Mouse (Mus musculus) neural tube, embryonic 12.5 days (tissue): ENCODE data around the gene Chst11. TPM values are rescaled to one million over a fixed set of nuclear protein-coding genes. Genes with fewer than 3 reads are reported as not detected.

Experiments used
- ATAC-seq: fragments of 200-750 bp; cut with Nextera tagmentation; 2 replicates; pipeline ENCODE4 v1.8.0; 2017; ENCODE audit warnings: low read depth, mild to moderate bottlenecking, moderate TSS enrichment, moderate library complexity; ENCODE audit not compliant: low FRiP score
- H3K27ac ChIP-seq: fragments of 300-500 bp; sonication (generic); 2 replicates; pipeline ENCODE4 v1.5.1; 2016
- H3K27me3 ChIP-seq: fragments of 300-500 bp; sonication (generic); replicated peaks from 2 replicates; pipeline ENCODE4 v1.6.1; 2016; ENCODE audit warnings: mild to moderate bottlenecking
- H3K36me3 ChIP-seq: fragments of 300-500 bp; sonication (generic); 2 replicates; pipeline ENCODE4 v1.6.1; 2016; ENCODE audit warnings: mild to moderate bottlenecking
- H3K4me1 ChIP-seq: fragments of 300-500 bp; sonication (generic); 2 replicates; pipeline ENCODE4 v1.6.1; 2016
- H3K4me2 ChIP-seq: fragments of 300-500 bp; sonication (generic); replicated peaks from 2 replicates; pipeline ENCODE4 v1.6.1; 2016; ENCODE audit warnings: mild to moderate bottlenecking
- H3K4me3 ChIP-seq: fragments of 300-500 bp; sonication (generic); 2 replicates; pipeline ENCODE4 v1.5.1; 2016
- H3K9ac ChIP-seq: fragments of 300-500 bp; sonication (generic); 2 replicates; pipeline ENCODE4 v1.6.1; 2016; ENCODE audit warnings: mild to moderate bottlenecking
- H3K9me3 ChIP-seq: fragments of 300-500 bp; sonication (generic); 2 replicates; pipeline ENCODE4 v1.6.1; 2016; ENCODE audit warnings: mild to moderate bottlenecking
- WGBS: fragments of 180-500 bp; shearing (Covaris S2); methylation state at CpG from one replicate; pipeline ENCODE4 v1.1.7; 2016; 5-methylcytosine and 5-hydroxymethylcytosine counted together
- polyA plus RNA-seq: library from polyadenylated mRNA; unstranded; fragments of >200 nt; fragmentation: Nextera tagmentation; extraction: Ambion mirVana; gene quantifications from 2 replicates; pipeline ENCODE4 v1.2.1, GENCODE M21; 2016

The Chst11 gene
- polyA plus RNA-seq, 1 experiment from 2014 or later: 3.1 TPM

- peaks cover 14% of the 10 kb centered on the region for H3K4me1 ChIP-seq
- H3K9me3 ChIP-seq: no peaks in the 10 kb centered on the region
- H3K27ac ChIP-seq: no peak overlapping the region
- no peak overlapping the region for H3K4me2 ChIP-seq
- no peak overlapping the region for H3K9ac ChIP-seq
- 73% methylated on average over 15 of the region's 15 CpGs for WGBS
- H3K4me3 ChIP-seq: no peak overlapping the region
- no peaks in the 10 kb centered on the region for H3K36me3 ChIP-seq
- H3K27me3 ChIP-seq: no peaks in the 10 kb centered on the region
- ATAC-seq: 0 out of 2 replicates have a peak, but pooled peaks have one; percentile 15
Observed at GRCm38 (mm10) chr10:83181831-83182572, 196.7 kb downstream of the Chst11 start.

GRCm38 (mm10) chr10:83182573-83182960, 197.3 kb downstream of the Chst11 start:
- Histone ChIP-seq H3K36me3 (no peaks in the 10 kb centered on the region), H3K27me3 (no peaks in the 10 kb centered on the region), H3K4me2 (no peak overlapping the region), H3K9ac (no peak overlapping the region), H3K4me3 (no peak overlapping the region), H3K9me3 (no peaks in the 10 kb centered on the region), H3K4me1 (peaks cover 14% of the 10 kb centered on the region), H3K27ac (no peak overlapping the region)
- ATAC-seq: 0 out of 2 replicates have a peak, but pooled peaks have one; percentile 38
- 27% methylated on average over 8 of the region's 8 CpGs for WGBS

- Histone ChIP-seq H3K27me3 (no peaks in the 10 kb centered on the region), H3K9ac (no peak overlapping the region), H3K27ac (no peak overlapping the region), H3K4me2 (no peak overlapping the region), H3K4me3 (no peak overlapping the region), H3K36me3 (no peaks in the 10 kb centered on the region), H3K9me3 (no peaks in the 10 kb centered on the region), H3K4me1 (peaks cover 14% of the 10 kb centered on the region)
- no peak for ATAC-seq
- WGBS: 71% methylated on average over 12 of the region's 12 CpGs
Observed at GRCm38 (mm10) chr10:83183634-83184479, 198.6 kb downstream of the Chst11 start.

GRCm38 (mm10) chr10:83184480-83185069, 199.3 kb downstream of the Chst11 start:
- H3K4me1 ChIP-seq: peaks cover 14% of the 10 kb centered on the region
- no peaks in the 10 kb centered on the region for H3K36me3 ChIP-seq
- no peak overlapping the region for H3K27ac ChIP-seq
- no peak for ATAC-seq
- 84% methylated on average over 7 of the region's 7 CpGs for WGBS
- no peak overlapping the region for H3K4me3 ChIP-seq
- H3K27me3 ChIP-seq: no peaks in the 10 kb centered on the region
- no peak overlapping the region for H3K9ac ChIP-seq
- H3K9me3 ChIP-seq: no peaks in the 10 kb centered on the region
- H3K4me2 ChIP-seq: no peak overlapping the region

- H3K36me3 ChIP-seq: no peaks in the 10 kb centered on the region
- ATAC-seq: no peak
- no peak overlapping the region for H3K27ac ChIP-seq
- H3K27me3 ChIP-seq: no peaks in the 10 kb centered on the region
- H3K4me3 ChIP-seq: no peak overlapping the region
- H3K4me2 ChIP-seq: no peak overlapping the region
- no peaks in the 10 kb centered on the region for H3K9me3 ChIP-seq
- 87% methylated on average over 6 of the region's 6 CpGs for WGBS
- H3K4me1 ChIP-seq: peaks cover 14% of the 10 kb centered on the region
- no peak overlapping the region for H3K9ac ChIP-seq
Observed at GRCm38 (mm10) chr10:83185121-83185520, 199.8 kb downstream of the Chst11 start.

GRCm38 (mm10) chr10:83186167-83186566, 200.9 kb downstream of the Chst11 start:
- Histone ChIP-seq H3K9ac (no peak overlapping the region), H3K4me1 (peaks cover 14% of the 10 kb centered on the region), H3K4me3 (no peak overlapping the region), H3K9me3 (no peaks in the 10 kb centered on the region), H3K36me3 (peaks cover 5% of the 10 kb centered on the region), H3K27ac (no peak overlapping the region), H3K27me3 (no peaks in the 10 kb centered on the region), H3K4me2 (no peak overlapping the region)
- no peak for ATAC-seq
- WGBS: 92% methylated on average over 8 of the region's 8 CpGs

- no peaks in the 10 kb centered on the region for H3K27me3 ChIP-seq
- H3K27ac ChIP-seq: no peak overlapping the region
- peaks cover 9% of the 10 kb centered on the region for H3K36me3 ChIP-seq
- no peak overlapping the region for H3K9ac ChIP-seq
- H3K4me3 ChIP-seq: no peak overlapping the region
- no peak overlapping the region for H3K4me2 ChIP-seq
- WGBS: 92% methylated on average over 5 of the region's 5 CpGs
- peaks cover 14% of the 10 kb centered on the region for H3K4me1 ChIP-seq
- no peak for ATAC-seq
- H3K9me3 ChIP-seq: no peaks in the 10 kb centered on the region
Observed at GRCm38 (mm10) chr10:83186984-83187383, 201.7 kb downstream of the Chst11 start.

GRCm38 (mm10) chr10:83189071-83189470, 203.8 kb downstream of the Chst11 start:
- H3K9me3 ChIP-seq: no peaks in the 10 kb centered on the region
- no peak for ATAC-seq
- H3K4me1 ChIP-seq: peaks cover 8% of the 10 kb centered on the region
- no peak overlapping the region for H3K4me2 ChIP-seq
- no peak overlapping the region for H3K4me3 ChIP-seq
- H3K27ac ChIP-seq: no peak overlapping the region
- WGBS: 98% methylated on average over 5 of the region's 5 CpGs
- H3K9ac ChIP-seq: no peak overlapping the region
- peaks cover 9% of the 10 kb centered on the region for H3K36me3 ChIP-seq
- no peaks in the 10 kb centered on the region for H3K27me3 ChIP-seq

GRCm38 (mm10) chr10:83191476-83191875, 206.2 kb downstream of the Chst11 start:
- H3K36me3 ChIP-seq: peaks cover 9% of the 10 kb centered on the region
- H3K9me3 ChIP-seq: no peaks in the 10 kb centered on the region
- ATAC-seq: no peak
- no peaks in the 10 kb centered on the region for H3K27me3 ChIP-seq
- no peak overlapping the region for H3K4me3 ChIP-seq
- no peak overlapping the region for H3K27ac ChIP-seq
- H3K4me2 ChIP-seq: no peak overlapping the region
- no peak overlapping the region for H3K9ac ChIP-seq
- H3K4me1 ChIP-seq: no peaks in the 10 kb centered on the region
- WGBS: 95% methylated on average over 17 of the region's 17 CpGs

- no peaks in the 10 kb centered on the region for H3K27me3 ChIP-seq
- no peaks in the 10 kb centered on the region for H3K4me1 ChIP-seq
- H3K27ac ChIP-seq: no peak overlapping the region
- no peak overlapping the region for H3K9ac ChIP-seq
- H3K4me3 ChIP-seq: no peak overlapping the region
- 47% methylated on average over 6 of the region's 6 CpGs for WGBS
- H3K36me3 ChIP-seq: peaks cover 9% of the 10 kb centered on the region
- H3K9me3 ChIP-seq: no peaks in the 10 kb centered on the region
- no peak overlapping the region for H3K4me2 ChIP-seq
- 0 out of 2 replicates have a peak, but pooled peaks have one; percentile 48 for ATAC-seq
Observed at GRCm38 (mm10) chr10:83191982-83192381, 206.7 kb downstream of the Chst11 start.

GRCm38 (mm10) chr10:83197690-83198336, 212.5 kb downstream of the Chst11 start:
- Histone ChIP-seq H3K4me2 (no peak overlapping the region), H3K9ac (no peak overlapping the region), H3K27me3 (no peaks in the 10 kb centered on the region), H3K36me3 (no peaks in the 10 kb centered on the region), H3K4me3 (no peak overlapping the region), H3K4me1 (no peaks in the 10 kb centered on the region), H3K9me3 (no peaks in the 10 kb centered on the region), H3K27ac (no peak overlapping the region)
- no peak for ATAC-seq
- WGBS: 49% methylated on average over 11 of the region's 11 CpGs

- Histone ChIP-seq H3K9me3 (no peaks in the 10 kb centered on the region), H3K4me3 (no peak overlapping the region), H3K4me2 (no peak overlapping the region), H3K4me1 (no peaks in the 10 kb centered on the region), H3K27me3 (no peaks in the 10 kb centered on the region), H3K27ac (no peak overlapping the region), H3K36me3 (no peaks in the 10 kb centered on the region), H3K9ac (no peak overlapping the region)
- ATAC-seq: no peak
- WGBS: 92% methylated on average over 5 of the region's 5 CpGs
Observed at GRCm38 (mm10) chr10:83198692-83199091, 213.4 kb downstream of the Chst11 start.
